ENCODE assay signal across 23 mouse cellular contexts in the genomic region with DNA sequence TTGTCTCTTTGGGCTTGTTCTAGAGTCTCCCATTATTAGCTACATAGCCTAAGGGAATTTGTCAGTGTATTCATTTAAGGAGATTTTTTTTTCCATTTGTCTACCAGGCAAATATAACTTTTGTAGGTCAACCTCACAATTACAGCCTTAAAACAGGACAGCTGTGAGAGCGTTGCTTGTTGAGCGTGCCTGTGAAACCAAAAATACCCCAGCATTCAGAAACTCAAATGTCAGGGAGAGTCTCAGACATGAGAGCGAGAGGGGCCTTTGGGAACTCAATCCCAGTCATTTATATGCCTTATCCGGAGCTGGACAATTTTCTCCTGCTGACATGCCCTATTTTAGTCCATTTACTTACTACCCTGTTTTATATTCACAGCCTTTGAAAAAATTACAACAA.
DNase-seq lines count a peak whose midpoint lies in the region; ATAC-seq and TF ChIP-seq lines count a peak whose summit lies in the region.
"Had no signal": no experiment of that assay in that cellular context is flagged by ENCODE, and none has a peak within 500 bp of the region (broad histone marks: within the 10 kb centered on the region; RNA-seq: fewer than 3 reads in every experiment).

No protein-coding gene starts in this region.

- H3K4me2 ChIP-seq in embryonic facial prominence, embryonic 14.5 days (ENCODE audit: low read depth, low read length) = no peak overlapping the region
- H3K4me2 ChIP-seq: embryonic facial prominence, embryonic 15.5 days; heart, embryonic 11.5 days; hindbrain, embryonic 12.5 days; hindbrain, embryonic 15.5 days had no signal

- H3K27ac ChIP-seq in embryonic facial prominence, embryonic 14.5 days (replicated peaks; ENCODE audit: low read depth, low read length) = no peak overlapping the region
- no peak overlapping the region for H3K27ac ChIP-seq in embryonic facial prominence, embryonic 10.5 days (replicated peaks)
- no peak overlapping the region for H3K27ac ChIP-seq in heart, embryonic 10.5 days
- peak overlapping the region; percentile 6 for H3K27ac ChIP-seq in left cerebral cortex, adult 2 months
- peak overlapping the region; percentile 80 for H3K27ac ChIP-seq in macrophage
- H3K27ac ChIP-seq: embryonic facial prominence, embryonic 15.5 days; heart, adult 2 months; hindbrain, embryonic 12.5 days; hindbrain, embryonic 15.5 days had no signal

- no peak for ATAC-seq in embryonic facial prominence, embryonic 14.5 days (ENCODE audit: low read depth)
- ATAC-seq: activated CD4-positive, CD25-positive, alpha-beta regulatory T cell, adult 4 months; forebrain, embryonic 14.5 days; forebrain, postnatal 0 days had no signal

- no peaks in the 10 kb centered on the region for H3K27me3 ChIP-seq in embryonic facial prominence, embryonic 14.5 days (replicated peaks; ENCODE audit: control insufficient read depth, insufficient read depth, low read length)
- no peaks in the 10 kb centered on the region for H3K27me3 ChIP-seq in embryonic facial prominence, embryonic 10.5 days (replicated peaks; ENCODE audit: low read depth, poor library complexity, severe bottlenecking)
- no peaks in the 10 kb centered on the region for H3K27me3 ChIP-seq in heart, embryonic 10.5 days (ENCODE audit: insufficient read depth, poor library complexity, severe bottlenecking)
- H3K27me3 ChIP-seq: embryonic facial prominence, embryonic 15.5 days; hindbrain, embryonic 12.5 days; hindbrain, embryonic 15.5 days had no signal

- H3K79me2 ChIP-seq in macrophage (ENCODE audit: inconsistent target) = no peaks in the 10 kb centered on the region

- H3K4me1 ChIP-seq in embryonic facial prominence, embryonic 14.5 days (ENCODE audit: control insufficient read depth, insufficient read depth, low read length) = no peaks in the 10 kb centered on the region
- H3K4me1 ChIP-seq in embryonic facial prominence, embryonic 10.5 days = 0 out of 2 replicates have a peak, but pooled peaks cover 3% of the 10 kb centered on the region
- H3K4me1 ChIP-seq in heart, embryonic 10.5 days = no peaks in the 10 kb centered on the region
- H3K4me1 ChIP-seq: embryonic facial prominence, embryonic 15.5 days; hindbrain, embryonic 12.5 days had no signal

- DNase-seq in embryonic facial prominence, embryonic 14.5 days (ENCODE audit: low spot score) = peak; percentile 27
- no peak for DNase-seq in embryonic facial prominence, embryonic 10.5 days (ENCODE audit: low spot score)
- peak; percentile 65 for DNase-seq in heart, adult 11 months
- no peak for DNase-seq in heart, embryonic 10.5 days (ENCODE audit: low spot score)
- DNase-seq in left cerebral cortex, adult 2 months (ENCODE audit: extremely low spot score in 1 of 2, low spot score in 2 of 2) = no peak
- DNase-seq in left cerebral cortex, adult 8-10 months (ENCODE audit: low spot score in 2 of 2) = no peak
- no peak for DNase-seq in lung, postnatal 4 days
- DNase-seq: adrenal gland, postnatal 25 days; cerebellum, adult 11-12 months; cerebellum, adult 8-10 months; cerebellum, postnatal 10 days; cerebellum, postnatal 36 days; embryo, embryonic 11 days; forebrain, postnatal 0 days; gastrocnemius, postnatal 14 days had no signal

- no peak for TF ChIP-seq CTCF in left cerebral cortex, adult 2 months (IDR thresholded peaks at IDR 0.05)

- intact Hi-C loops in left cerebral cortex, adult 2 months (cut with DNase I) = no loop called here

- no peaks in the 10 kb centered on the region for H3K9me3 ChIP-seq in embryonic facial prominence, embryonic 14.5 days (ENCODE audit: control insufficient read depth, low read length)
- H3K9me3 ChIP-seq in embryonic facial prominence, embryonic 10.5 days = no peaks in the 10 kb centered on the region
- no peaks in the 10 kb centered on the region for H3K9me3 ChIP-seq in heart, embryonic 10.5 days
- H3K9me3 ChIP-seq: embryonic facial prominence, embryonic 15.5 days; hindbrain, embryonic 12.5 days; hindbrain, embryonic 15.5 days had no signal

- 48% methylated on average over 4 of the region's 4 CpGs for WGBS in embryonic facial prominence, embryonic 14.5 days
- 79% methylated on average over 4 of the region's 4 CpGs for WGBS in embryonic facial prominence, embryonic 10.5 days
- WGBS in heart, embryonic 10.5 days = 74% methylated on average over 4 of the region's 4 CpGs
- 87% methylated on average over 4 of the region's 4 CpGs for WGBS in macrophage (ENCODE audit: missing documents)

- no peak overlapping the region for H3K4me3 ChIP-seq in embryonic facial prominence, embryonic 14.5 days (ENCODE audit: low read depth, low read length)
- no peak overlapping the region for H3K4me3 ChIP-seq in embryonic facial prominence, embryonic 10.5 days
- H3K4me3 ChIP-seq in heart, embryonic 10.5 days = no peak overlapping the region
- H3K4me3 ChIP-seq in left cerebral cortex, adult 2 months = no peak overlapping the region
- no peak overlapping the region for H3K4me3 ChIP-seq in macrophage (ENCODE audit: inconsistent target)
- H3K4me3 ChIP-seq: embryonic facial prominence, embryonic 15.5 days; heart, adult 2 months; hindbrain, embryonic 12.5 days; hindbrain, embryonic 15.5 days had no signal

- no peaks in the 10 kb centered on the region for H3K36me3 ChIP-seq in embryonic facial prominence, embryonic 14.5 days (ENCODE audit: control insufficient read depth, insufficient read depth, low read length)
- no peaks in the 10 kb centered on the region for H3K36me3 ChIP-seq in embryonic facial prominence, embryonic 10.5 days (replicated peaks)
- no peaks in the 10 kb centered on the region for H3K36me3 ChIP-seq in heart, embryonic 10.5 days
- H3K36me3 ChIP-seq in macrophage (ENCODE audit: inconsistent target) = no peaks in the 10 kb centered on the region
- H3K36me3 ChIP-seq: embryonic facial prominence, embryonic 15.5 days; hindbrain, embryonic 12.5 days; hindbrain, embryonic 15.5 days had no signal

- H3K9ac ChIP-seq in embryonic facial prominence, embryonic 14.5 days (ENCODE audit: low read depth, low read length) = no peak overlapping the region
- H3K9ac ChIP-seq: embryonic facial prominence, embryonic 15.5 days; forebrain, postnatal 0 days; hindbrain, embryonic 12.5 days; hindbrain, embryonic 15.5 days had no signal

Comparison
In these comparisons a context has a peak if more than half of its experiments do, and no peak if none do; other contexts are left out.
1. DNase-seq: peak in embryonic facial prominence, embryonic 14.5 days (single experiment) and heart, adult 11 months (single experiment); none in embryonic facial prominence, embryonic 10.5 days (single experiment), heart, embryonic 10.5 days (single experiment), left cerebral cortex, adult 2 months (0 of 2), left cerebral cortex, adult 8-10 months (0 of 2) and lung, postnatal 4 days (0 of 2).
2. H3K27ac ChIP-seq: peak in left cerebral cortex, adult 2 months (single experiment) and macrophage (single experiment); none in embryonic facial prominence, embryonic 14.5 days (single experiment), embryonic facial prominence, embryonic 10.5 days (single experiment) and heart, embryonic 10.5 days (single experiment).